Mouse (Mus musculus): ENCODE results near the gene Tekt1.

Gene Tekt1

DNA sequence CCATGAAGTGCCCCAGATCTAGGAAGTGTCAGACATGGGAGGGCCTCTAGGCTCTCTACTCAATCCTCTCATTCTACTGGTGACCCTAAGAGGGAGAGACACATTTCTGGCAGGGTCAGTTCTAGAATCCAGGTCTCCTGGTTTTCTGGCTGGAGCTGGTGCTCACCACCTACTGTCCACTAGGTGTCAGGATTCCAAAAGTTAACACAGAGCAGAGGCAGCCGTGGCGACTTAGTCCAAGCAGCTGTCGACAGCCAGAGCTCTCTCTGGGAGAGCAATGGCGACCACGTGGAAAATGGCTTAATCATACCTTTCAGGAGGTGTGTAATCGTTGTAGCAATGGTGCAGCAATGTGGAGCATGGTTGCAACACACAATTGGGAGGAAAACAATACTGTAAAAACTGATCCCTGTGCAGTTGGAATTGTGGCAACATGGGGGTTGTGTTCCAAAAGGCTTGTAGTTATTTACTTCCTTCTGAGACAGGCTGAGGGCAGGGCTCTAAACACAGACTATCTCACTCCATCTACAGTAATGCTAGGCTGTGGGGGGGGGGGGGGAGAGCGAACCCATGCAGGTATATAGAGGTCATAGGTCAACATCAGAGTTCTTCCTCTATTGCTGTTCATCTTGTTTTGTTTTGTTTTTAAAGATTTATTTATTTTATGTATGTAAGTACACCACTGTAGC, 19.5 kb downstream of the Tekt1 start:
- DNase-seq (ENCODE audit: low read depth) = peak; percentile 72

GRCm38 (mm10) chr11:72339716-72340115, 22.5 kb downstream of the Tekt1 start:
- no peak for DNase-seq (ENCODE audit: low read depth)

DNA sequence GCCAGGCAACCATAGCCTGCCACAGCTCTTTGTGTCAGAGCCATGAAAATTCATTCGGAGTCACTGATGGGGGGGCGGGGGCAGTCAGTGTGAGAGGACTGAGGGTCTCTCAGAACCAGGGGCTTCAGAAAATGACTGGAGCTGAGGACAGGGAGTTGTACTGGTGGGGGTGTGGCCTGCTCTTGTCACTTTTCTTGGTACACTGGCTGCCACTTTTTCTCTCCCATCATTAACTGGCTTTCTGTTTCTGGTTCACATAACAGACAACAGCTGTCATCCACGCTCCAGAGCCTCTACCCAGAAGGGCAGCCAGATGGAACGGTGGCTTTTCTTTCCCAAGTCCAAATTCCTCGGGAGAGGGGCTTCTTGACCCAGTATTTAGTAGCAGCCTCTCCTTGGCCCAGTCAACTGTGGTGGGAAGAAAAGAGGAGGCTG, 23.8 kb downstream of the Tekt1 start:
- DNase-seq (ENCODE audit: low read depth) = no peak

- DNase-seq (ENCODE audit: low read depth) = no peak
Measured at GRCm38 (mm10) chr11:72336726-72337125, 25.5 kb downstream of the Tekt1 start.

DNA sequence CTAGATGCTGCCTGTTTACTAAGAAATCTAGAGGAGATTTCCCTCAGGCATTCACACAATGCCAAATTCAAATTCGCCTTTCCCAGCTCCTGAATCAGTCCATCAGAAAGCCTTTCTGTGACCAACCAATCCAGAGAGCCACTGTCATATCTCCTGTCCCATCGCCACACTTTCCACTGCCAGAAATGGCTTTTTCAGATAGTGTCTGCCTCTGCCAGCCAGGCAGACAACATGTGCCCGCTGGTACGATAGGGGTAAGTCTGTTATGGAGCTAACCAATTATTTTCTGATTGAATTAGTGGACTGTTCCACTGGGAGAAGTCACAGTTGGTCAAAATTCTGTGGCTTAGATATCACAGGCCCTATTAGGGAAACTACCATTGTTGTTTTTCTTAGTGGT, 27.6 kb downstream of the Tekt1 start:
- no peak for DNase-seq (ENCODE audit: low read depth)

GRCm38 (mm10) chr11:72332951-72333667, 29.1 kb downstream of the Tekt1 start:
- DNase-seq (ENCODE audit: low read depth) = peak; percentile 59

GRCm38 (mm10) chr11:72325701-72326100, 36.5 kb downstream of the Tekt1 start:
- DNase-seq (ENCODE audit: low read depth) = peak; percentile 75

GRCm38 (mm10) chr11:72324431-72324830, 37.8 kb downstream of the Tekt1 start:
- peak; percentile 51 for DNase-seq (ENCODE audit: low read depth)

DNA sequence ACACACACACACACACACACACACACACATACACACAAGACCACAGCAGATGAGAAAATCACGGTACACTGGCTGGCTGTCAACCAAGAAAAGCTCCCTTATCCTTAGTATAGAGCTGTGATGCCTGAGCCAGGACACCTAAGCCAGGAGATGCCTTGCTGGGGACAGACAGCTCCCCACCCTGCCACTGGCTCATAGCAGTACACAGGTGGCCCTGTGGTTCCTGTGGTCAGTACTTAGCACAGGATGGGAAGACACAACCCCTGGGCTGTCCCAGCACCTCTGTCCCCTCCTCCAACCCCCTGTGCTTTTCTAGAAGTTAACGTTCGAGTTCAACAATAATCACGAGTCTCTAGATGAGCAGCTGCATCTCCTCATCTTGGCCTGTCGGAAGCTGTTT, 44.2 kb downstream of the Tekt1 start:
- DNase-seq (ENCODE audit: low read depth) = no peak

DNA sequence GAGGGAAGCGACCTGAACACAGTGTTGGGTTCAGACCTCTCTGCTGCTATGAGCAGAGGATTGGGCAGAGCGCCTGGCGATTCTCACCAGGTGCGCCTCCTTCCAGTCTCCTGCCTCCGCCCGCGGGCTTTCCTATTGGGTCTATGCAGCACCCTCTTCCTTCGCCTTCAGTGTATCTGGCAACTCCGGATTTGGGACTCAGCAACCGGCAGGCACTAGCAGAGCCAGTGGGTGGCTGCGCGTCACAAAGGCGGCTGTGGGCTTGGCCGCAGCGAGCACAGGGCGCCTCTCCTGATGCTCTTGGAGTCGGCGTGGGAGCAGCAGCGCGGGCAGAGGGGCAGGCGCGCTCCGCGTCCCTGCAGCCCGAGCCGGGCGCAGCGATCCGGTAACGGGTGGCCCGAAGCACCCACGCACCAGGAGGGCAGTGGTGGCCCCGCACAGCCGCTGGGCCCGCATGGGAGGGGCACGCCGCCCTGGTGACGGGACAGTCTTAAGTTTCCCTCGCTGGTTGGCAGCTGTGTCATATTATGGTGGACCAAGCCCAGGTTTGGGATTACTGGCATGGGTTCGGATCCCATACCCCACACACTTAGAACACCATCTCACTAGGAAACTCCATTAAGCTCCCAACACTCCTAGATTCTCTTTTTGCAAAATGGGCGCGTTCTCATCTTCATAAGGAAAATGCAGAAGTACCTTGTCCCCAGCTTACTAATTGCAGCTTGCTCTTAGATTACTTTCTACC, 47.9 kb downstream of the Tekt1 start, which contains the start of gene Fbxo39:
TSS of gene Fbxo39 (plus strand) at position 294 of the 745 bp plus-strand sequence.
- DNase-seq (ENCODE audit: low read depth) = no peak

- no peak for DNase-seq (ENCODE audit: low read depth)
Measured at GRCm38 (mm10) chr11:72311355-72312001, 50.8 kb downstream of the Tekt1 start.

DNA sequence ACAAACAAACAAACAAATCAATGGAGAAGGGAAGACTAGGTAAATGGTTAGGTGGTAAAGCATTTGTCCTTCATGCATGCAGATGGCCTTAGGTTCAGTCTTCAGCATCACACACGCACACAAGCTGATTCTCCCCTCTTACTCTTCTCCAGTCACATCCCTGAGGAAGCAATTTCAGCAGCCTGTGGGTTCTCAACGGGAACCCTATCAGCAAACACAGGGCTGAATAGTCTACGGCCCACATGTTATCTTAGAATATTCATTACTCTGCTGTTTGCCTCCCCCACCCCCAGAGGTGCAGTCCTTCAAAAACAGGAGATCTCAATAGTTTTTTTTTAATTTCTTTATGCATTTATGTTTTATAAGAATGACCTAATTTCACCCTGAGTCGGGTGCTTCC, 51.8 kb downstream of the Tekt1 start:
- DNase-seq (ENCODE audit: low read depth) = no peak

GRCm38 (mm10) chr11:72308982-72309381, 53.3 kb downstream of the Tekt1 start:
- no peak for DNase-seq (ENCODE audit: low read depth)

GRCm38 (mm10) chr11:72307461-72307860, 54.8 kb downstream of the Tekt1 start:
- DNase-seq (ENCODE audit: low read depth) = no peak

- DNase-seq (ENCODE audit: low read depth) = no peak
Measured at GRCm38 (mm10) chr11:72302230-72302629, 60.0 kb downstream of the Tekt1 start.

GRCm38 (mm10) chr11:72301334-72301733, 60.9 kb downstream of the Tekt1 start, which contains the start of gene Xaf1:
Gene Xaf1 (plus strand): TSS chr11:72301629.
- peak; percentile 80 for DNase-seq (ENCODE audit: low read depth)
